ENCODE assay signal across 7 mouse cellular contexts in the genomic region with DNA sequence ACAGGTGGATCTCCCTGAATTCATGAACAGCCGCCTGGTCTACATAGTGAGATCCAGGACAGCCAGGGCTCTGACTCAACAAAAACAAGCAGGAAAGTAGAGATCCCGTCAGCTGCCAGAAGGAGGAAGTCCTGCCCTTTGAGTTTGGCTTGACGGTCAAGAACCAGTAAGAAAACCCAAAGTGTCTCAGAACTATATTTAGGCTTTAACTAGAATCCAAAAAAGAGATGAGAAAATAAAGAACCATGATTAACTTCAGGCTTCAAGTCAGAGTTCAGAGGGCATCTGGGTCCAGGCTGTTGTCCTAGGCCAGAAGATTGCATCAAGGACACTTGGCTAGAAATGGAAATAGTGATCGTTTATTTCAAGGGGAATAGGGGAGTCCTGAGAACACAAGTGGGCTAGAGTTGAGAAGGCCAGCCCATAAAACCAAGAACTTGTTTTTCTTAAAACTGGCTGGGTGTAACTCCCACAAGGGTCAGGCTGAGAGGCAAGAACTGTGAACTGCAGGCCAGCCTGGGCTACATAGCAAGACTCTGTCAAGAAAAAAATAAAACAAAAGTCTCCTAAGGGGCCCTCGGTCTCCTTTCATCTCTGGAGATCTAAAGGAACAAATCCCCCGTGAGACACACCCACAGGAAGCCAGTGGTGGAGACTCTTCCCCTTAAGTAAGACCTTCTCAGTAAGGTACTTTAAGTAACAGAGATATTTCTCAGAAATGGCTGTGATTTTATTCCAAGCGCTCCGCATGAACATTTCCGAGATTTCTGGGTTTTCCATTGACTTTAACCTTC.
DNase-seq lines count a peak whose midpoint lies in the region.

No protein-coding gene starts in this region.

- DNase-seq in 3134 (ENCODE audit: extremely low read depth, insufficient read length, low spot score) (peak; percentile 40), 416B (ENCODE audit: low read depth) (peak; percentile 87)
- peak; percentile 73 to 75 for DNase-seq in heart, adult 9 months (ENCODE audit: low spot score in 2 of 2)
- DNase-seq in lung, postnatal 10 days: peak; percentile 71
- no peak for DNase-seq in cerebellum, adult 9-11 months
- DNase-seq in right cerebral cortex, adult 18-20 months: no peak
- DNase-seq in cerebellum, postnatal 4 days (ENCODE audit: low spot score in 2 of 2): no peak

Comparison
In these comparisons a context has a peak if more than half of its experiments do, and no peak if none do; other contexts are left out.
1. DNase-seq: peak in 3134 (single experiment), 416B (single experiment), heart, adult 9 months (2 of 2) and lung, postnatal 10 days (single experiment); none in cerebellum, adult 9-11 months (single experiment), right cerebral cortex, adult 18-20 months (single experiment) and cerebellum, postnatal 4 days (0 of 2).